ENCODE assay signal across 14 mouse cellular contexts in genomic region chr5:98935930-98936329, GRCm38 (mm10).
DNase-seq lines count a peak whose midpoint lies in the region; ATAC-seq and TF ChIP-seq lines count a peak whose summit lies in the region.
"Had no signal": no experiment of that assay in that cellular context is flagged by ENCODE, and none has a peak within 500 bp of the region (broad histone marks: within the 10 kb centered on the region; RNA-seq: fewer than 3 reads in every experiment).

No protein-coding gene starts in this region.

- no peak overlapping the region for H3K27ac ChIP-seq in forebrain, embryonic 14.5 days (ENCODE audit: low read depth, low read length)
- H3K27ac ChIP-seq in forebrain, embryonic 11.5 days (ENCODE audit: low read depth, low read length), result no peak overlapping the region
- no peak overlapping the region for H3K27ac ChIP-seq in kidney, embryonic 16.5 days (ENCODE audit: low read length)
- peak overlapping the region; percentile 16 for H3K27ac ChIP-seq in embryonic fibroblast, embryonic 13.5 days (ENCODE audit: insufficient read depth, low read length)
- H3K27ac ChIP-seq in hindbrain, embryonic 16.5 days (ENCODE audit: low read depth, low read length), result no peak overlapping the region
- H3K27ac ChIP-seq: forebrain, embryonic 12.5 days; limb, embryonic 15.5 days had no signal

- no peak for ATAC-seq in forebrain, embryonic 14.5 days
- no peak for ATAC-seq in forebrain, embryonic 11.5 days (replicated peaks; ENCODE audit: low FRiP score)
- ATAC-seq in kidney, embryonic 16.5 days (ENCODE audit: low FRiP score, low TSS enrichment), result peak; percentile 57; the same call in 1 of the 2 replicates
- ATAC-seq in hindbrain, embryonic 16.5 days, result no peak

- 70% methylated on average over 8 of the region's 8 CpGs for WGBS in forebrain, embryonic 14.5 days
- WGBS in forebrain, embryonic 11.5 days, result 86% methylated on average over 8 of the region's 8 CpGs
- 43% methylated on average over 8 of the region's 8 CpGs for WGBS in kidney, embryonic 16.5 days
- WGBS in hindbrain, embryonic 16.5 days, result 71% methylated on average over 8 of the region's 8 CpGs

- TF ChIP-seq CTCF in embryonic fibroblast, embryonic 13.5 days (IDR thresholded peaks at IDR 0.05; ENCODE audit: borderline replicate concordance, insufficient read depth, low read length), result no peak

- no peaks in the 10 kb centered on the region for H3K36me3 ChIP-seq in forebrain, embryonic 14.5 days (ENCODE audit: control insufficient read depth, insufficient read depth, low read length)
- H3K36me3 ChIP-seq in forebrain, embryonic 11.5 days (ENCODE audit: control insufficient read depth, insufficient read depth, low read length), result no peaks in the 10 kb centered on the region
- no peaks in the 10 kb centered on the region for H3K36me3 ChIP-seq in kidney, embryonic 16.5 days (ENCODE audit: insufficient read depth, low read length)
- no peaks in the 10 kb centered on the region for H3K36me3 ChIP-seq in hindbrain, embryonic 16.5 days (ENCODE audit: control insufficient read depth, insufficient read depth, low read length)
- H3K36me3 ChIP-seq: forebrain, embryonic 12.5 days; limb, embryonic 15.5 days had no signal

- H3K9ac ChIP-seq in forebrain, embryonic 14.5 days (ENCODE audit: low read length), result no peak overlapping the region
- no peak overlapping the region for H3K9ac ChIP-seq in forebrain, embryonic 11.5 days (ENCODE audit: low read length)
- H3K9ac ChIP-seq in kidney, embryonic 16.5 days (replicated peaks; ENCODE audit: low read length), result no peak overlapping the region
- no peak overlapping the region for H3K9ac ChIP-seq in hindbrain, embryonic 16.5 days (ENCODE audit: low read depth, low read length)
- H3K9ac ChIP-seq: forebrain, embryonic 12.5 days; limb, embryonic 15.5 days had no signal

- no peak overlapping the region for H3K4me2 ChIP-seq in forebrain, embryonic 14.5 days (ENCODE audit: low read length)
- H3K4me2 ChIP-seq in forebrain, embryonic 11.5 days (ENCODE audit: low read depth, low read length, severe bottlenecking), result no peak overlapping the region
- H3K4me2 ChIP-seq in kidney, embryonic 16.5 days (replicated peaks; ENCODE audit: low read depth, low read length), result peak overlapping the region; percentile 23
- H3K4me2 ChIP-seq in hindbrain, embryonic 16.5 days (ENCODE audit: low read length), result no peak overlapping the region
- H3K4me2 ChIP-seq: forebrain, embryonic 12.5 days; limb, embryonic 15.5 days had no signal

- no peak overlapping the region for H3K4me3 ChIP-seq in forebrain, embryonic 14.5 days (ENCODE audit: low read depth, low read length)
- no peak overlapping the region for H3K4me3 ChIP-seq in forebrain, embryonic 11.5 days (ENCODE audit: low read depth, low read length)
- H3K4me3 ChIP-seq in kidney, embryonic 16.5 days (ENCODE audit: low read length), result no peak overlapping the region
- no peak overlapping the region for H3K4me3 ChIP-seq in embryonic fibroblast, embryonic 13.5 days (ENCODE audit: insufficient read depth, low read length)
- no peak overlapping the region for H3K4me3 ChIP-seq in hindbrain, embryonic 16.5 days (ENCODE audit: low read length)
- H3K4me3 ChIP-seq: forebrain, embryonic 12.5 days; limb, embryonic 15.5 days had no signal

- no peak for TF ChIP-seq POLR2A in embryonic fibroblast, embryonic 13.5 days (IDR thresholded peaks at IDR 0.05; ENCODE audit: low read depth, low read length)

- no peaks in the 10 kb centered on the region for H3K27me3 ChIP-seq in forebrain, embryonic 14.5 days (replicated peaks; ENCODE audit: control insufficient read depth, insufficient read depth, low read length)
- H3K27me3 ChIP-seq in forebrain, embryonic 11.5 days (ENCODE audit: control insufficient read depth, insufficient read depth, low read length), result no peaks in the 10 kb centered on the region
- no peaks in the 10 kb centered on the region for H3K27me3 ChIP-seq in kidney, embryonic 16.5 days (ENCODE audit: insufficient read depth, low read length)
- H3K27me3 ChIP-seq in hindbrain, embryonic 16.5 days (replicated peaks; ENCODE audit: control insufficient read depth, insufficient read depth, low read length), result no peaks in the 10 kb centered on the region
- H3K27me3 ChIP-seq: forebrain, embryonic 12.5 days; limb, embryonic 15.5 days had no signal

- DNase-seq in forebrain, embryonic 14.5 days (ENCODE audit: low spot score), result peak; percentile 20
- no peak for DNase-seq in forebrain, embryonic 11.5 days (ENCODE audit: low spot score)
- no peak for DNase-seq in kidney, adult 8-10 months
- peak; percentile 2 for DNase-seq in lung, postnatal 14 days
- no peak for DNase-seq in adrenal gland, postnatal 25 days
- DNase-seq: adrenal gland, postnatal 36 days; cerebellum, adult 8-10 months; kidney, postnatal 10 days; right cerebral cortex, postnatal 14 days had no signal

- H3K9me3 ChIP-seq in forebrain, embryonic 14.5 days (replicated peaks; ENCODE audit: control insufficient read depth, low read length), result no peaks in the 10 kb centered on the region
- no peaks in the 10 kb centered on the region for H3K9me3 ChIP-seq in forebrain, embryonic 11.5 days (ENCODE audit: control insufficient read depth, low read length)
- no peaks in the 10 kb centered on the region for H3K9me3 ChIP-seq in kidney, embryonic 16.5 days (ENCODE audit: low read length)
- H3K9me3 ChIP-seq in hindbrain, embryonic 16.5 days (ENCODE audit: control insufficient read depth, low read length), result no peaks in the 10 kb centered on the region
- H3K9me3 ChIP-seq: forebrain, embryonic 12.5 days; limb, embryonic 15.5 days had no signal

- no peaks in the 10 kb centered on the region for H3K4me1 ChIP-seq in forebrain, embryonic 14.5 days (ENCODE audit: control insufficient read depth, insufficient read depth, low read length)
- H3K4me1 ChIP-seq in forebrain, embryonic 11.5 days (replicated peaks; ENCODE audit: control insufficient read depth, insufficient read depth, low read length), result no peaks in the 10 kb centered on the region
- peaks cover 11% of the 10 kb centered on the region; the same call in 1 of the 2 replicates for H3K4me1 ChIP-seq in kidney, embryonic 16.5 days (ENCODE audit: insufficient read depth, low read length)
- H3K4me1 ChIP-seq in embryonic fibroblast, embryonic 13.5 days (ENCODE audit: control insufficient read depth, insufficient read depth, low read length), result peaks cover 11% of the 10 kb centered on the region
- H3K4me1 ChIP-seq in hindbrain, embryonic 16.5 days (ENCODE audit: control insufficient read depth, insufficient read depth, low read depth, low read length), result no peaks in the 10 kb centered on the region
- H3K4me1 ChIP-seq: limb, embryonic 15.5 days had no signal

Comparison
In these comparisons a context has a peak if more than half of its experiments do, and no peak if none do; other contexts are left out.
1. DNase-seq: peak in forebrain, embryonic 14.5 days (single experiment) and lung, postnatal 14 days (single experiment); none in forebrain, embryonic 11.5 days (single experiment), kidney, adult 8-10 months (0 of 2) and adrenal gland, postnatal 25 days (single experiment).